Mouse (Mus musculus) adrenal gland, postnatal 36 days (tissue): ENCODE measurements around the gene Pcnp. TPM values are rescaled to one million over a fixed set of nuclear protein-coding genes. Genes with fewer than 3 reads are reported as not detected.
"Not testable (repeated sequence)": the region's sequence is repeated elsewhere in the genome, so short reads cannot be mapped to it uniquely, and the experiment has no call there.

ENCODE experiments used
- DNase-seq, 2 experiments: peaks; one replicate each; pipeline ENCODE4 v3.0.0; 2021; ENCODE audit warnings: mixed read lengths in 1 of 2
- microRNA-seq: library from miRNA; unstranded; fragments of <30 nt; microRNA quantifications from one replicate; pipeline ENCODE4 v1.2.0, GENCODE M21; 2021
- total RNA-seq, 2 experiments: library from RNA; stranded (reverse); gene quantifications; 2 replicates each; pipeline ENCODE4 v1.2.3; 2021

Gene Pcnp
- total RNA-seq, 2 experiments from 2014 or later = 106 to 123 TPM

GRCm38 (mm10) chr16:55970416-55970815 is 59.1 kb downstream of the Pcnp start:
- no peak for DNase-seq

DNA sequence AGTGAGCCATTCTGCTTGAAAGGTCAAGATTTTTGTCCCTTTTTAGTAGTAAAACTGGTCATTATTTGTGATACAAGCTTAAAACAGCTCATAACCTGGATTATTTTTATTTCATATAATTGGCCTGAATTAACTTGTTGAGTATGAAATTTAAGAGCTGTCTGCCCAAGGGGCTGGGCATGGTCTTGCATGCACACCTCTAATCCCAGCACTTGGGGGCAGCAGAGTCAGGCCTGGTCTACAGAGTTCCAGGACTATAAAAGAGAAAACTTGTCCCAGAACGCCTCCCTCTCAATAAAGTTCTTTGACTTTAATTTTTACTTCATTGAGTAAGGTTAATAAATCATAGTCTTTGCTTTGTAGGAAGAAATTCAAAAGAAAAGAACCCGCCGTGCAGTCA is 60.4 kb downstream of the Pcnp start:
- DNase-seq = peak; percentile 49 to 64

DNA sequence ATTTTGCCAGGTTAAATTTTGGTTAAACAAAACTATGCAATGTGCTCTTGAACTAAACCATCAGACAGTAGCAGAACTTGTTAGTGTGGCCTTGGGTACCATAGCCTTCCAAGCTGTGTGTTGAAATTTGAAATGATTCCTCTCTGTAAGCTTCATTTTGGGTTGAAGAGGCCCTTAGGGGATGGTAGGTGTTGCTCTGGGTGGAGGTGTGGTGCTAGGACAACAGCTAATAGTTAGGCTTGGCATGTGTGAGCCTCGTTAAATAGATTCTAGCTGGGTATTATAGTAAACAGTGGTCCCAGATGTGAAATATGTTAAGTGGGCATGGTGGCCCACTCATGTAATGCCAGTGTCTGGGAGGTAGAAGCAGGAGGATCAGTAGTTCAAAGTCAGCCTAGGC is 62.3 kb downstream of the Pcnp start:
- no peak for DNase-seq

DNA sequence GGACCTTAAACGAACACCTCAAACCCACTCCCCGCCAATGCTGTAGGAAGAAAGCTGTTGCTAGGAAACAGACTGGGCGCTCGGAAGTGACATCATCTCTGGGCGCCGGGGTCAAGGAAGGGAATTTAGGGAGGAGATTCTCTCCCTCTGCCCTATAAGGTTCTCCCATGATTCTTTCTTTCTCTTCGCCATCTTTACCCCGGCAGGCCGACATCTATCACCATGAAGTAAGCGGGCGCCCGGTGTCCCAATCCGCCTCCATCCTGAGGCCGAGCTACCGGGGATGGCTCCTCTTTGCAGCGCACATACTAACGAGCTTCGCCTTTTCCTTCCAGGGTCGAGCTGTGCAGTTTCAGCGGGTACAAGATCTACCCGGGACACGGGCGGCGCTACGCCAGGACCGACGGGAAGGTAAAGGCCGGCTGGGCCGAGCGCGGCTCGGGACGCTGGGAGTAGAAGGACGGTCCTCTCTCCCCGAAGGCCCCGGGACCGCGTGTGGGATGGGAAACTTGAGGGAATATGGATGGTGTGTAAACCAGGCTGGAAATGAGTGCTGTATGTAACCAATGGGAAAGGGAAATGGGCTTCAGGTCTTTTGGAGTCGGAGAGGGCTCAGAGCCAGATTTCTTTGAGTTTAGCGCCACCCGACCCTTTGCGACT is 63.2 kb downstream of the Pcnp start, which contains the start of gene Rpl24:
Rpl24 (plus strand) TSS at position 64 of the 660 bp plus-strand sequence.
- DNase-seq = peak; percentile 93 to 96

DNA sequence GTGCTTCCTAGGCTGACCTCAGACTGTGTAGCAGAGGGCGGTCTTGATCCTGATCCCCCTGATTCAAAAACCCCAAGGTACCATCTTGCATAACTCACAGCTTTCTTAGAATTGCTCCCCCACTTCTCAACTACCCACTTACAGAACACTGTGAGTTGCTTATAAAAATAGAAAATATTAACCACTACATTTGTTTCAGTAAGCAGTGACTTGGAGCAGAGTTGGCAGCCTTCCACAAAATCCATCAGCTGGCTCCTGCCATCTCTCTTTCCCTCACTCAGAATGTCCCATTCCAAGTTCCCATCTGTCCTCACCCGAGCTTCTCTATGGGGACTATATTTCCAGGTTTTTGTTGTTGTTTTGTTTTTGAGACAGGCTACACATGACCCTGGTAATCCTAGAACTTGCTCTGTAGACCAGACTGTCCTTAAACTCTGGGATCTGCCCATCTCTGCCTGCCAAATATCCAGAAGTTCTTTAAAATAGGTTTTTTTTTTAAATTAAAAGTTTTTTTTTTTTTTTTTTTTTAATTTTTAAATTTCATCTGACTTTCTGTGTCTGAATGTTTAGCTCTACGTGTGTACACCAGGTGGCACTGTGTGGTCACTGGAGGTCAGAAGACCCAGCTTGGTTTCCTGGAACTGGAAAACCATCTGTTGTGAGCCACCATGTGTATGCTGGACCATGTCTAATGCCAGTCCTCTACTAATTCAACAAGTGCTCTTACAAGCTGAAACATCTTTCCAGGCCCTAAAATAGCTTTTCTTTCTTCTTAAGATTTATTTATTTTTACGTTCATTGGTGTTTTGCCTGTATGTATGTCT is 65.2 kb downstream of the Pcnp start:
- DNase-seq = peak; percentile 33 to 58

DNA sequence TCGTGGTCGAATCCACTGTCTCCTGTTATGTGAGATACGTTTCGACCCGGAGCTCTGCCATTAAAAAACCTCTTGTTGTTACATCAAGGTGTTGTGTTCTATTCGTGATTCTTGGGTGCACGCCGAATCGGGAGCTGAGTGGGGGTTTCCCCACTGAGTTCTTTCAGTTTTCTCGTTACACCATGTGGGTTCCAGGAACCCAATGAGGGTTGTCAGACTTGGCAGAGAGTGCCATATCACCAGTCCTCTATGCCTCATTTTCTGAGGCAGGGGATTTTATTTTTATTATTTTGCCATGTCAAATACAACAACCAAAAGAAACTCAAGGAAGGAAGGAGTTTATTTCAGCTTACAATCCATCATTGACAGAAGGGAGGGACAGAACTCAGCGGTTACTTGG is 66.5 kb downstream of the Pcnp start:
- not testable (repeated sequence) for DNase-seq

Small RNAs within 50 kb of the gene (microRNA-seq; reads per million reads assigned to microRNA genes)
- not detected for gene Gm24047

Other genes starting within 250 kb of the Pcnp start
- 1 to 10 TPM; 4.6 to 5.6 TPM for gene Nfkbiz, start 190.8 kb downstream of the Pcnp start, total RNA-seq
- gene Nxpe3, start 134.5 kb downstream of the Pcnp start, total RNA-seq = 1 to 10 TPM in 1 of 2 experiments, under 1 TPM in 1; 0.83 to 1.5 TPM
- 1 to 10 TPM; 8.1 to 8.8 TPM for gene Cep97, start 94.9 kb downstream of the Pcnp start, total RNA-seq
- 100 to 1,000 TPM; 748 to 767 TPM for gene Rpl24, start 63.5 kb downstream of the Pcnp start, total RNA-seq
- gene Zbtb11, start 55.9 kb downstream of the Pcnp start, total RNA-seq = 10 to 100 TPM; 22.4 to 23.4 TPM
- gene Trmt10c, start 8.1 kb upstream of the Pcnp start, total RNA-seq = 10 to 100 TPM; 21.8 to 24.0 TPM
- gene Senp7, start 18.6 kb upstream of the Pcnp start, total RNA-seq = 10 to 100 TPM; 21.7 to 22.9 TPM
- 1 to 10 TPM in 1 of 2 experiments, under 1 TPM in 1; 0.49 to 1.3 TPM for gene Impg2, start 174.6 kb upstream of the Pcnp start, total RNA-seq